Mouse (Mus musculus) MEL (cell line): ENCODE data around the gene Auts2.

Experiments
- BHLHE40 ChIP-seq: IDR thresholded peaks from 2 replicates; pipeline ENCODE4 v1.6.1; 2012; ENCODE audit warnings: low read depth, mild to moderate bottlenecking, inconsistent platforms, low read length, improper control_type of control experiment, borderline replicate concordance
- CTCF ChIP-seq, 3 experiments: IDR thresholded peaks in 2 of 3; conservative IDR thresholded peaks in 1 of 3; 2 replicates each; pipeline ENCODE4 v1.5.1; 2011 to 2012; ENCODE audit warnings: low read length in 3 of 3, low read depth in 2 of 3, mild to moderate bottlenecking in 2 of 3, improper control_type of control experiment in 1 of 3, inconsistent platforms in 1 of 3, mixed read lengths in 1 of 3, moderate library complexity in 1 of 3; ENCODE audit not compliant: control insufficient read depth in 1 of 3, insufficient read depth in 1 of 3, poor library complexity in 1 of 3, severe bottlenecking in 1 of 3
- EP300 ChIP-seq, 2 experiments: IDR thresholded peaks; 2 replicates each; pipeline ENCODE4 v1.6.1; 2011; ENCODE audit warnings: improper control_type of control experiment in 2 of 2, low read length in 2 of 2, low read depth in 1 of 2, mild to moderate bottlenecking in 1 of 2
- KAT2A ChIP-seq: conservative IDR thresholded peaks from 2 replicates; pipeline ENCODE4 v1.6.1; 2012; ENCODE audit warnings: low read depth, low read length, improper control_type of control experiment, inconsistent platforms
- MEF2A ChIP-seq: IDR thresholded peaks from 2 replicates; pipeline ENCODE4 v1.6.1; 2014; ENCODE audit warnings: low read depth, mild to moderate bottlenecking, inconsistent platforms, low read length, improper control_type of control experiment; ENCODE audit not compliant: poor library complexity, insufficient replicate concordance, severe bottlenecking; ENCODE audit errors: extremely low read depth
- NRF1 ChIP-seq: IDR thresholded peaks from 2 replicates; pipeline ENCODE4 v1.6.1; 2014; ENCODE audit warnings: low read depth, mild to moderate bottlenecking, inconsistent platforms, low read length, improper control_type of control experiment, moderate library complexity; ENCODE audit not compliant: poor library complexity, insufficient read depth, severe bottlenecking
- POLR2A ChIP-seq, 2 experiments: IDR thresholded peaks; 2 replicates each; pipeline ENCODE4 v1.6.1; 2011 to 2012; ENCODE audit warnings: low read length in 2 of 2, mild to moderate bottlenecking in 2 of 2, control low read depth in 1 of 2, improper control_type of control experiment in 1 of 2, low read depth in 1 of 2, moderate library complexity in 1 of 2; ENCODE audit not compliant: control insufficient read depth in 1 of 2, insufficient read depth in 1 of 2, poor library complexity in 1 of 2
- SMC3 ChIP-seq: IDR thresholded peaks from 2 replicates; pipeline ENCODE4 v1.6.1; 2011; ENCODE audit warnings: low read depth, low read length, improper control_type of control experiment
- TCF12 ChIP-seq: IDR thresholded peaks from 2 replicates; pipeline ENCODE4 v1.6.1; 2014; ENCODE audit warnings: low read depth, mild to moderate bottlenecking, inconsistent platforms, low read length, improper control_type of control experiment, moderate library complexity
- USF1 ChIP-seq: IDR thresholded peaks from 2 replicates; pipeline ENCODE4 v1.6.1; 2014; ENCODE audit warnings: low read depth, mild to moderate bottlenecking, inconsistent platforms, low read length, improper control_type of control experiment, moderate library complexity
- ZC3H11A ChIP-seq: IDR thresholded peaks from 2 replicates; pipeline ENCODE4 v1.6.1; 2012; ENCODE audit warnings: low read depth, mild to moderate bottlenecking, inconsistent platforms, low read length, improper control_type of control experiment
- ZNF384 ChIP-seq: IDR thresholded peaks from 2 replicates; pipeline ENCODE4 v1.6.1; 2012; ENCODE audit warnings: low read depth, mild to moderate bottlenecking, inconsistent platforms, low read length, improper control_type of control experiment

DNA sequence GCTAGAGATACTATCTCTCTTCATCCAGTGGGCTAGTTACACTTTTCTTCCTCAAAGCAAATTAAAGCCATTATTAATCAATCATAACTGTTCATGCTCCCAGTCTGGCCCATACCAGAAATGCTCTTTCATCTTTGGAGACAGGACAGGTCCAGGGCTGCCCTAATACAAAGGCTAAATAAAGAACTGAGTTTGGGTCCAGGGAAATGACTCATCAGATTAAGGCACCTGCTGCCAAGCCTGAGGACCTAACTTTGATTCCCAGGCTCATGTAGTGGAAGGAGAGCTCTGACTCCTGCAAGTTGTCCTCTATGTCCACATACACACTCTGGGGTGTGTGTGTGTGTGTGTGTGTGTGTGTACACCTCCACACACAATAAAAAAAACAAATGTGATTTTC lies 51.1 kb downstream of the Auts2 start:
- TF ChIP-seq CTCF (IDR thresholded peaks at IDR 0.05 in 2 of 3, conservative IDR thresholded peaks at IDR 0.05 in 1 of 3; ENCODE audit: control insufficient read depth in 1 of 3, insufficient read depth in 1 of 3, low read depth in 2 of 3, low read length in 3 of 3, poor library complexity in 1 of 3, severe bottlenecking in 1 of 3) (no peak), SMC3 (no peak), POLR2A (IDR thresholded peaks at IDR 0.05; ENCODE audit: control insufficient read depth in 1 of 2, insufficient read depth in 1 of 2, low read depth in 1 of 2, low read length in 2 of 2, poor library complexity in 1 of 2) (no peak), NRF1 (no peak), ZC3H11A (no peak), KAT2A (no peak), BHLHE40 (no peak), EP300 (IDR thresholded peaks at IDR 0.05; ENCODE audit: low read depth in 1 of 2, low read length in 2 of 2) (no peak), TCF12 (no peak), USF1 (no peak), ZNF384 (no peak), MEF2A (no peak)
